Mouse (Mus musculus): ENCODE data around the gene Rbm4.
A peak's percentile ranks its signal among the peaks of the same experiment; 100 is the strongest.
"Not testable (repeated sequence)": the region's sequence is repeated elsewhere in the genome, so short reads cannot be mapped to it uniquely, and the experiment has no call there.

Rbm4 gene

GRCm38 (mm10) chr19:4797846-4798245 is 4.1 kb upstream of the Rbm4 start:
- no peak for DNase-seq (ENCODE audit: low spot score in 2 of 2)

- DNase-seq (ENCODE audit: low spot score in 2 of 2) = no peak
These were observed 2.2 kb upstream of the Rbm4 start for GRCm38 (mm10) chr19:4795929-4796328.

DNA sequence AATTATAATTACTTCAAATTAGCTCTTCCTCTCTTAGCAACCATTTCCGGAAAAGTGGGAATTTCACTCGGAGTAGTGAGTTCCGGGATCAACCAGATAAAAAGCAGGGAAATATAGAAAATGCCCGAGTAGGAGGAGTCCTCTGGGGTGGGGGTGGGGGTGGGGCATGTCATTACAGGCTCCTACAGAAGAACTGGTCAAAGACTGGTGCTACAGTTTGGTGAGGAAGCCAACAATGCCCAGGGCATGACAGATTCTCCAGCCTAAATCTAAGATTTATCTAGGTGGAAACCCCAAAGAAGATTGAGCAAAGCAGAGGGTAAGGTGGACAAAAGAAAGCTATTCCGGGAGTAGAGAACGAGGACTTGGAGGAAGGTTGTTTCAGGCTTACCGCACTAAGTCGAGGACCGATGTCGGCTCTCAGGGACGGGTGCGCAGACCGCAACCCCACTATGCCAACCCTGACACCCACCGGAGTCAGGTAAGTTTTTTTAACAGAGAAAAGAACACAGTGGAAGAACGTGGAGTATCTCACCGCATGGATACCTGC is 345 bp downstream of the Rbm4 start:
- no peak for DNase-seq (ENCODE audit: low spot score in 2 of 2)

DNA sequence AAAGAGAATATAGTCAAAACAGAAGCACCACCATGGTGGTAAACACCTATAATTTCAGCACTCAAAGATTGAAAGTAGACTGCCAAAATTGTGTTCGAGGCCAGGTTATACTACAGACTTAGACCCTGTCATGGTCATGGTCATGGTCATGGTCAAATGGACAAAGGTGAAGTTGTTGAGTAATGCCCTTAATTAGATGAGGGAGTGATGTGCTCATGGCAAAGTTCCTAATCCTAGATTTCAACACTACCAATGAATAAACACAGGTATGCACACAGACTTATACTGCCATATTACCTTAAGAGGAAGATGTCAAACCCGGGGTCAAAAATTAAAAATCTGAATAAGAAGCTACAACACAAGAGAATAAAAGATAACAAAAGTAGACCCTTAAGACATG is 7.4 kb downstream of the Rbm4 start:
- DNase-seq (ENCODE audit: low spot score in 2 of 2) = no peak

- no peak for DNase-seq (ENCODE audit: low spot score in 2 of 2)
These were observed 8.5 kb downstream of the Rbm4 start for GRCm38 (mm10) chr19:4785206-4785605.

DNA sequence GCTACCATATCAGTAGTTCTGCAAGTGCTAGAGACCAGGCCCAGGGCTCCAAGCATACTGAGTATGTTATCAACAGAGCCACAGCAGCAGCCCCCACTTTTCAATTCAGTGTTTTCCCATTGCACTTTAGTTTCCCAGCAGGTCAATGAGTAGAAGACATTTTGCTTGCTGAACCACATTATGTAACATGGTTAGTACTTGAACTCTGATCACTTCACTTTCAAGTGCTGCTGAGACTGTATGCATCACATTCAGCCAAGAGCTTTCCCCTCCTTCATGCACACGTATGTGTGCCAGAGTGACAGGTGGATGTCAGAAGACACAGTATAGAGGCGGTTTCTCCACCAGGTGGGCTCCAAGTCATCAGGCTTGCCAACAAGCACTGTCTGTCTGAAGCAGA is 10.8 kb downstream of the Rbm4 start:
- DNase-seq (ENCODE audit: low spot score in 2 of 2) = no peak

GRCm38 (mm10) chr19:4772785-4773184 is 20.9 kb downstream of the Rbm4 start:
- DNase-seq (ENCODE audit: low spot score in 2 of 2) = no peak

DNA sequence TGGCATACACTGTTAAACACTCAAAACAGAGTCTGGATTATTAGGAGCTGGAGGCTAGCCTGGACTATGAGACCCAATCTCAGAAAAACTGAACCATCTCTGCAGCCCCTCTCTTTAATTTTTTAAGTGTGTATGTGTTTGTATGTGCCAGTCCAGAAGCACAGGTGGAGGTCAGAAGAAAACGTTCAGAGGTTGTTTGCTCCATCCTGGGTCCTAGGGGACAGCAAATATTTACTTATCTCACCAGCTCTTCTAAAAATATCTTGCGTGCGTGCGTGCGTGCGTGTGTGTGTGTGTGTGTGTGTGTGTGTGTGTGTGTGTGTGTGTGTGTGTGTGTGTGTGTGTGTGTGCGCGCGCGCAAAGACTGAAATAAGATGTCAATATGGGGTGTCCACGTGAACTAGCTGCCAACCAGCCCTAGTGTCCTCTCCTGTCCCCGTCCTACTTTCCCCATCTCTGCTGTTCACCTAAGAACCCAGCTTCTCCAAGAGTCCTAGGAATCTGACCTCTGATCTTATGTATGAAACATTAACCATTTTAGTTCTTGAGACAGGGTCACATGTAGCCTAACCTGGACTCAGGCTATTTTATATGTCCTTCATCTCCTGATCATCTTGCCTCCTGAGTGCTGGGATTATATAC is 26.1 kb downstream of the Rbm4 start:
- no peak for DNase-seq (ENCODE audit: low spot score in 2 of 2)

DNA sequence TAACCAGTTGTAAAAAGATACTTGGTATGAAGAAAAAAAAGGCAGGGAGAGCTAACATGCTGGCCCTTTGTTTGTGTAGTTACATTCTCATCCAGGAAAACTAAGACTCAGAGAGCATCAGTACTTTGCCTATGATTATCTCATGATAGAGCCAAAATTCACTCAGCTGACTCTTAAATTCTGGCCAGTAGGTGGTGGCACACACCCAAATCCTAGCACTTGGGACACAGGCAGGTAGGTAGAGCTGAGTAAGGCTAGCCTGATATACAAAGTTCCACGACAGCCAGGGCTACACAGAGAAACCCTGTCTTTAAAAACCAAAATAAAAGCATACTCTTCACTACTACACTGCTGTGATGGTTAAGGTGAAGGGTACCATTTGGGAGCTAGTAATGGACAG is 30.8 kb downstream of the Rbm4 start:
- DNase-seq (ENCODE audit: low spot score in 2 of 2) = no peak

GRCm38 (mm10) chr19:4760544-4760943 is 33.2 kb downstream of the Rbm4 start:
- not testable (repeated sequence) for DNase-seq (ENCODE audit: low spot score in 2 of 2)

DNA sequence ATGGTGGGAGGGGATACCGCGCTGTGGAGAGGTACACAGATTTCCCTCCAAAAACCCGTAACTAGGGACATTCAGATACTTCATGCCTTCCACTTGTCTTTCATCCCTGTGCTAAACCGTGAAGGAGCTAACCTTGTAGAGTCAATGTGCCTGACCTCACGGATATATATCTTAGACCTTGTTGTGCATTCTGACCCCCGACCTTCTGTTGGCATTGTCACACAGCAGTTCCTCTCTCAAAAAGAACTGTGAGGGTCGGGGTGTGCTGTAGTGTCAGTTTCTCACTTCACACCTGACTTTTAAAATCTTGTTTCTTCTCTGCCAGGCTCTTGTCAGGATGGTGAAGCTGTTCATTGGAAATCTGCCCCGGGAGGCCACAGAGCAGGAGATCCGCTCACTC is 36.8 kb downstream of the Rbm4 start:
- peak in 1 of 2 experiments; percentile 10 for DNase-seq (ENCODE audit: low spot score in 2 of 2)

DNA sequence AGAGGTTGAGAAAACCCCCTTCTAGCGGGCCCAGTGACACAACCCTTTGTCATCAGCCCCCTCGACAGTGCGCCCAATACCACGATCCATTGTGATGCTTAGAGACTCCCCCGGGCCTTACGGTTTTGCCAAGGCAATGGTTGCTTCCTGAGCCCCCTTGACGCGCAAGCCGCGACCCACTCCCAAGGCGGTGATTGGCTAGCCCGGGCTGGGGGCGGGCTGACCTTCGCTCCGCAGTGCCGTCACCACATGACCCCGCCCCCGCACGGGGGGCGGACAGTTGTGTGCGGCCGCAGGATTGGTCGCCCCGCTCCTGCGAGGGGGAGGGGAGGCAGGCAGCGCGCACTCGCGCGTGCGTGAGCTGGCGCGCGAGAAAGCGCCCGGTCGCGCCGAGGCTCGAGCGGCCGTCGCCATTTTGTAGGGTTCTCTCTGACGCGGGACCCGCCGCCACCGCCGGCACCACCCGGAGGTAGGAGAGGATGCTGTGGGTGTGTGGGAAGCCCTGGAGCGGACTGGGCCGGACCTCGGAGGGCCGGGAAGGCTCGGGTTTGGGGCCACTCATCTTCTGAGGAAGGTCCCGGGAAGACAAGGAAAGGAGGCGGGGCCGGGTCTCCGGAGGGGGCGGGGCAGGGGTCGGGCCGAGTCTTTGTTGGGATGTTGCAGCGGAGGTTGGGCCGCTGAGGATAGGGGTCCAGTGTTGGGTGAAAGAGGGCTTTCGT is 37.3 kb downstream of the Rbm4 start, which contains the start of gene Rbm4b:
Rbm4b (plus strand) TSS at position 305 of the 719 bp plus-strand sequence.
- DNase-seq (ENCODE audit: low spot score in 2 of 2) = peak; percentile 91 to 95

DNA sequence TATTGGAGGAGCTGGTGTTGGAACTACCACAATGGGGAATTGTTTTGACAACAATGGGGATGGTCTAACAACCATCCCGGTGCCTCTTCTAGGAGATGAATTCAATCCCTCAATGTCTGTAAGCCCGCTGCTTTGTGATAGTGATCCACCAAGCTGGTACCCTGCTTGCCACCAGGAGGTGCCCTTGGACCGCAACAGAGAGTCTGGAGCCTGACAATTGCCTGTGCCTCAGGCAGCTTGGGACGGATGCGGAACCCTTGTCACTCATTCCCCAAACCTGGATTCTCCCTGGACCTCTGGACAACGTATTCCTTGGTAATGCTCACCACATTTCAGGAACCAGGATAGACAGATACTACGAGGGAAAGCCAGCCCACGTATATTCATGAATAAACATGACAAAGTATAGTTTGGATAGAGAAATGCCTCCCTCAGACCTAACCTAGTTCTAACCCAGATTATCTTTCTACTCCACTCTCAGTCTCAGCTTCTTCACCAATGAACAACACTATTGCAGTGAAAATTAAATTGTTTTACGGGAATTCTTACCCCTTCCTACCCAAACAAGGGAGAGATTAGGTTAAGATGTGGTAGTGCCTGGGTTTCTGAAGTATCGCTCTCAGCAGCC is 38.0 kb downstream of the Rbm4 start:
- peak; percentile 84 to 90 for DNase-seq (ENCODE audit: low spot score in 2 of 2)

DNA sequence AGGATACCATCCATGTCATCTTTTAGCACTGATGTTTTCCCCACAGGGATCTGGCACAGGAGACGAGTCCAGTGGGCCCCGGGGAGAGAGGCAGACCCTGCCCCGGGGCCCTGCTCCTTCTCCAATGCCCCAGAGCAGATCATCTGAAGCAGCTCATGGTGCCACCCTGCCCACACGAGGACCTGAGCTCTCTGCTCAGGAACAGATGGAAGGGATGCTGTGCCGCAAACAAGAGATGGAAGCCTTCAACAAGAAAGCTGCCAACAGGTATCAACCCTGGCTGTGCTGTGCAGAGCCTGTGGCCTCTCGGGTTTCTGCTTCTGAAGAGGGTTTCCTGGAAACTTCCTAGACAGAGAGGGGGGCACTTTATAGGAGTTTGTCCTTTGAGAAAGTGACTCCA is 43.7 kb downstream of the Rbm4 start:
- DNase-seq (ENCODE audit: low spot score in 2 of 2) = no peak

DNA sequence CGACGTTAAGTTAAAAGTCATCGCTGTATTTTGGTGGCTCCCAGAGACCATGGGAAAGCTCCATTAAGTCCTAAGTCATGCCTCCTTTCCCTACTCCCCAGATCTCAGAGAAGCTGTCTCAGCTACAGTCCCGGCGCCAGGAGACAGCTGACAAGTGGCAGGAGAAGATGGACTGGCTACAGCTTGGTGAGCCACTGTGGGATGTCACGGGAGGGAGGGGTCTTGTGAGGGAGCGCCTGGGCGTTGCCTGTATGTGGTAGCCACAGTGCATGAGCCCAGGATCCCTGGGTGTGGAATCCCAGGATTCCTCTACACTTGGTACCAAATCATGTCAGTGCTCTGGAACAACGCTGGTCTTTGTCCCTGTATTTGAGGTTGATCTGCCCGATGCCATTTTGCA is 45.2 kb downstream of the Rbm4 start:
- DNase-seq (ENCODE audit: low spot score in 2 of 2) = no peak

- DNase-seq (ENCODE audit: low spot score in 2 of 2) = no peak
These were observed 45.9 kb downstream of the Rbm4 start for GRCm38 (mm10) chr19:4747631-4748312.

- no peak for DNase-seq (ENCODE audit: low spot score in 2 of 2)
These were observed 47.1 kb downstream of the Rbm4 start for GRCm38 (mm10) chr19:4746611-4747010.

- DNase-seq (ENCODE audit: low spot score in 2 of 2) = no peak
These were observed 48.0 kb downstream of the Rbm4 start for GRCm38 (mm10) chr19:4745681-4746080.

- no peak for DNase-seq (ENCODE audit: low spot score in 2 of 2)
These were observed 48.6 kb downstream of the Rbm4 start for GRCm38 (mm10) chr19:4745057-4745456.

GRCm38 (mm10) chr19:4744026-4744425 is 49.7 kb downstream of the Rbm4 start:
- no peak for DNase-seq (ENCODE audit: low spot score in 2 of 2)

- DNase-seq (ENCODE audit: low spot score in 2 of 2) = no peak
These were observed 50.2 kb downstream of the Rbm4 start for GRCm38 (mm10) chr19:4743524-4743923.

GRCm38 (mm10) chr19:4742229-4742628 is 51.5 kb downstream of the Rbm4 start:
- no peak for DNase-seq (ENCODE audit: low spot score in 2 of 2)

Measured in natural killer cell, adult 2 months (primary cell).